Mouse (Mus musculus) neural tube, embryonic 10.5 days (tissue): ENCODE results near the gene Mdm4.
"Not testable (repeated sequence)": the region's sequence is repeated elsewhere in the genome, so short reads cannot be mapped to it uniquely, and the experiment has no call there.

Experiments
- DNase-seq: peaks from one replicate; pipeline ENCODE4 v3.0.0-alpha.2; 2017; ENCODE audit warnings: low spot score; ENCODE audit errors: extremely low spot score

Gene Mdm4

DNA sequence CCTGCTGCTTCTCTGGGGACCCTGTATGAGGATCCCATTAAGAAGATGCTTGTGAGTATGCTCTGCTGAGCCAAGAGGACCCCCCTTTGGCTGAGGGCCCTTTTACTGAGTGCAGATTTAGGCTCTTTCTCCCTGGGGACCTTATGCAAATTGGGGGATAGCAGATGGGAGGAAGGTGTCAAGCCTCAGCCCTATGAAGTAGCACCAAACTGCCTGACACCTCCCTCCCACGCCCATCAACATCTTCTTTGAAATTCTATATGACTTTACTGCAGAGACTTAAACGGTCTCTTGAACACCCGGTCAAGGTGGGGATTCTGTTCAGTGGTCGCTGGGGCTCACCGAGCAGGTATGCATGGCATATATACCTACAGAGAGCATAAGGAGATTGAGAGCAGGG is 22.7 kb upstream of the Mdm4 start:
- no peak for DNase-seq

DNA sequence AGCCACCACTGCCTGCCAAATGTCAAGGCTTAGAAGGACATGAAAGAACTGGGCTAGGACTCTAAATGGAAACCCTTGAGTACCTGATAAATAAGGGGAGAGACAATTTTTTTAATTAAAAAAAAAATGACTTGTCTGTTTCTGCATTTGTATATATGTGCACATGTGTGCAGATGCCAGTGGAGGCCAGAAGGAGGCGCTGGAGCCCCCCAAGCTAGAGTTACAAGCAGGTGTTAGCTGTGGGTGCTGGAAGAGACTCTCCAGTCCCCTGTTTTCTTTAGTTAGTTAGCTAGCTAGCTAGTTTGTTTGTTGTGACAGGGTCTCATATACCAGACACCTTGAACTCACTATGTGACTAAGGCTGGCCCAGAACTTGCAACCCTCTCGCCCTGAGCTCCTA is 21.5 kb upstream of the Mdm4 start:
- DNase-seq = no peak

DNA sequence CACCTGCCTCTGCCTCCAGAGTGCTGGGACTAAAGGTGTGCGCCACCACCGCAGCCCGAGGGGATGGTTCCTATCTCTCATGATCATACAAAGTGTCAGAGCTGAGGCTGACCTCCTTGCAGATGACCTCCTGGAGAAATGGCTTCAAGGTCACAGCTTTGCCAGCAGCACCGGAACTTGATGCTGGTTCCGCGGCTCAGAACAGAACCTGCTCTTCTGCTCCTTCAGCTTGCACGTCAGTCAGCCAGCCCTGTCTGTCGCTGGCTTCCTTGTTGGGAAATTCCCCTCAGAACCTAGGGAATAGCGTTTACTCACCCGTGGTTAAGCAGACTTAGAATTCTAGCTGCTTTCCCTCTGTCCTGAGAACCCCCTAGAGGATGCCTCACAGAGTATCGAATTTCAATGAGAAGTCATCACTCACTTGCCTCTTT is 19.7 kb upstream of the Mdm4 start:
- no peak for DNase-seq

DNA sequence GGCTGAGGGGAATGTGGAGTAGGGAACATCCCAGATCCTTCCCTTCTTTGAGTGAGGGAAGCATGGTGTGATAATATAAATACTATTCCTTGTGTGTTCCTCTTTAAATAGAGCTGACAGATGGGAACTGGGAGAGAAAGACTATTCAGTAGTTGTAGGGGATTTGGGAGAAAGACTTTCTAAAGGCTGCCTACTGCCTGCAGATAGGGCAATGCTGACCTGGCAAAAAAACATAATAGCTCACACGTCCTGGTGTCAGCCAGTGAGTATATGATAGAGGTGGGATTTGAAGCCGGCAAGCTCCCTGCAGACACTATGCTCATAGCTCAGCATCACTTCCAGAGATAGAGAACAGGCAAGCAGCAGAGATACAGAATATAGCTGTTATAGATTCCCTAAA is 18.3 kb upstream of the Mdm4 start:
- no peak for DNase-seq

DNA sequence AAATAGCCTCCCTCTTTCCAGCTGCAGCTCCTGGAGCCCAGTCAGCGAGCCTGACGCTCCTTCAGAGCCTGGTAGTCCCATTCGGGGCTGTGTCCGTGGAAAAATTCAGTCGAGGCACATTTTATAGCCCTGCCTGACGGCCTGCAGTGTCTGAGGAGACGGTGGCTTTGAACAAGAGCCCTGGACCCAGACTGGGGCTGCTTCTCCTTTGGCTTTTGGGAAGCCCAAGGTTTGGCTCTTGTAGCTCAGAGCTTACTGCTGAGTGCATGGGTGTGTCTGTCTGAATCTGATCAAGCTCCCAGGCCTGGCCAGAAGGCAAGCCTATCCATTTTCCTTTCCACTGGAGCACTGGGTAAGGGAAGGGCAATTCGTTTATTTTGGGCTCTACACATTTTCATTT is 17.2 kb upstream of the Mdm4 start:
- DNase-seq = no peak

DNA sequence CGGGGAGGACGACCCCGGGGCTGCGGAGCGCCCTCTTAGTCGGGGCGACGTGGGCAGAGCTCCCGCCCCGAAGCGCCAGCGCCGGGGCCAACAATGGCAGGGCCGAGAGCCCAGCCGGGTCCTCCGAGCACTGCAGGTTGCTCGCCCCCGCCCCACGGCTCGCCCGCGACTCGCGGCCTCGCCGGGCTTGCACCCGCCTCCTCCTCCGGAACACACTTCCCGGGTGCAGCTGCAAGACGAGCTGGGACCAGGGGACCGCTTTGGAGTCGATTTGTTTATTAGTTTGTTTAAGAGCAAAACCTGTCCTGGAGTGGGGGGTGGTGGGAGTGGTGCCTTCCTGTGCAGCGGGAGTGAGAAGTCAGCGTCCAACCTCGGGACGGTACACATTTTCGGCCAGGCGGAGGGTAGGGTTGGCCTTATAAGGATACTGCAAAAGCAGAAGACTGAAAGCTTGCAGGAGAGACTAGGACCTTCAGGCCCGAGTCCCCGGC is 16.1 kb upstream of the Mdm4 start:
- peak; percentile 69 for DNase-seq

DNA sequence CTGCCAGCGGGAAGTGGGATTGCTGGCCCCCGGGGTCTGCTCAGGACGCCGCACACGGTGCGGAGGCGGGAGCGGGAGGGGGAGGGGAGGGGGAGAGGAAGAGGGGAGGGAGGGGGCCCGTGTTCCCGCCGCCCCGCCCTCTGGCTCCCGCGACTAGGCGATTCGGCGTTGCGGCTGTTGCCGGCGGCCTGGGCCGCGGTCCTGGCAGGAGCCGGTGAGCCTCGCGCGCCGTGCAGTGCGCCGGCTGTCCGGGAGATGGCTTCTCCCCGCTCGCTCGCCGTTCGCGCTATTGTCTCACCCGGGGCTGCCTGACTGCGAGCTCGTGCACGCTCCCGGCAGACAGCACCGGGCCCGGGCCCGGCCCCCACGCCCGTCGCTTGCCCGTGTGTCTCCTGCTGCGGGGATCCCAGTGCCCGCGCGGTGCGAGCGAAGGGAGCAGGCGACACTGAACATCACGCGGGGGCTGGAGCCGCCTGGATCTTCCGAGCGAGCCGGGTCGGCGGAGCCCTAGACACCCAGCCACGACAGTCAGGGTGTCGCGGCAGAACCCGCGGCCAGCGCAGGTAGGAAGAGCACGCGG is 15.6 kb upstream of the Mdm4 start:
- DNase-seq = peak; percentile 84

DNA sequence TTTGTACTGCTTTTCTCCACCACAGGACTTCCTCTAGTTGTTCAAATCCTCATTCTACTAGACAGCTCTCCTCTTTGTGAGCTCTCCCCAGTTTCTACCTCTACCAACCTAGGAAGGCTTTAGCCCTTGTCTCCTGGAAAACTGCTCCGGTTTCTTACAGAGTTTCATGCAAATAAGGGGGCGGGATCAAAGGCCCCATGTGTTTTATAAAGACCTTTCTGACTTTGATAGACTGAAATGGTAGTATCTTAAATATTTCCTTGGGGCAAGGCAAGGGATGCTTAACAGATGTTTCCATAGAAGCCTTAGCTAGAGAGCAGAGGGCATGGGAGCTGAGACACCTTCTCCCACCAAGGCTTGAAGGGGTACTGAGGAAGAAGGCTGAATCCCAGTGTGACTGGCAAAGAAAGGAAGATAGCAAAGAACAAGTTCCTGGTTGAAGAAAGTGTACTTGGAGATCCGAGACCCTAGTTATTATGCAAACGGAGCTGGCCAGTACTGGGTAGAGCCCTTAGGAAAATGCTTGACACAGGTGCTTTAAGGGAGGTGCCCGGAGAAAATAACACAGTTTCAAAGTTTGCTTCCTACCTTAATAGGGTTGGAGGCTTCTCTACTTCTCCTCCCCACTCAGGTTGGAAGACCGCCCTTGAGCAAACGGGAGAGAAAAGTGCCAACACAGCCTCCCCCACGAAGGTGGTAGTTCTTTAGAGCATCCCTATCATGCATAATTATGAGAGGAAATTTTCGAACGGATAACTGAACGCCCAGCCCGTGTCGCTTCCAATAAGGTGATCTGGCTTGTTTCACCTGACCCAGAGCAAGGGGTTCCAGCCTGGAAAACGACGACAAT is 14.9 kb upstream of the Mdm4 start, which contains the start of gene Pik3c2b:
Gene Pik3c2b, plus strand, starts transcription at position 657 of the 850 bp plus-strand sequence.
- no peak for DNase-seq

DNA sequence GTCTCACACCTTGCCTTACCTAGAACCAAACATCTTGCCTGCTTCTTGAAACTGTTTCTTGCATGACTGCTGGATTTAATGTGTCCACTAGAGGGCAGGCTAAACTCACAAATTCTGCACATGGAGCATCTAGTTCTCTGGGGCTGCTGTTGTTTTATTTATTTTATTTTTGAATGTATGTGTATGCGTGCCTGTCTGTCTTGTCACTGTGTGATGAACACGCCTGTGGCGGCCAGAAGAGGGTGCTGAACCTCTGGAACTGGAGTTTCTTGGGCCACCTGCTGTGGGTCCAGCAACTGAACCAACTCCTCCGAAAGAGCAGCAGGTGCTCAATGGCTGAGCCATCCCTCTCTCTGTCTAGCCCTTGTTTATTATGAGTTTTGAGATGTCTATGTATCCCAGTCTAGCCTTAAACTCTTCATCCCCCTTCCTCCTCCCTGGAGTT is 9.2 kb upstream of the Mdm4 start:
- DNase-seq = peak; percentile 57

DNA sequence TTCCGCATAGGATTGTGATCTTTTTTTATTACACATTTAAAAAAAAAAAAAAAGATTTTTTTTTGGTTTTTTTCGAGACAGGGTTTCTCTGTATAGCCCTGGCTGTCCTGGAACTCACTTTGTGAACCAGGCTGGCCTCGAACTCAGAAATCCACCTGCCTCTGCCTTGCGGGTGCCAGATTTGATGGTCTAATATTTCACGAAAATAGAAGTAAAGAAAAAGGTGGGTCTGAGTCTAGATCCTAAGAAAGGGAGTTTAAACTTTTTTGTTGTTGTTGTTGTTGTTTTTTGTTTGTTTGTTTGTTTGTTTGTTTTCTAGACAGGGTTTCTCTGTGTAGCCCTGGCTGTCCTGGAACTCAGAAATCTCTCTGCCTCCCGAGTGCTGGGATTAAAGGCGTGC is 4.3 kb upstream of the Mdm4 start:
- DNase-seq = not testable (repeated sequence)

DNA sequence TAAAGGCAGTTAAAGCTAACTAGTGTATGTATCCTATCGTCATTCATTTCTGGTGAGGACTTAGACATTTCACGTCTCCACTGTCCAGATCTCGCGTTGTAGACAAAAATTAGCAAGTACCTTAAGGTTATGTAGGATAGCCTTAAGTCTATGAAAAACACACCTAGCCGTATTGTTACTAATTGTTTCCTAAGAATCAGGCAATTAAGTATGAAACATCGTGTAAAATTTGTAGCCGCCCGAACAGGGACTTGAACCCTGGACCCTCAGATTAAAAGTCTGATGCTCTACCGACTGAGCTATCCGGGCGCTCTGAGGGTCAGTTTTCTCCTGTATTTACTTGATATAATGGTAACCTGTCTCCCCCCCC is 3.7 kb upstream of the Mdm4 start:
- DNase-seq = peak; percentile 67

DNA sequence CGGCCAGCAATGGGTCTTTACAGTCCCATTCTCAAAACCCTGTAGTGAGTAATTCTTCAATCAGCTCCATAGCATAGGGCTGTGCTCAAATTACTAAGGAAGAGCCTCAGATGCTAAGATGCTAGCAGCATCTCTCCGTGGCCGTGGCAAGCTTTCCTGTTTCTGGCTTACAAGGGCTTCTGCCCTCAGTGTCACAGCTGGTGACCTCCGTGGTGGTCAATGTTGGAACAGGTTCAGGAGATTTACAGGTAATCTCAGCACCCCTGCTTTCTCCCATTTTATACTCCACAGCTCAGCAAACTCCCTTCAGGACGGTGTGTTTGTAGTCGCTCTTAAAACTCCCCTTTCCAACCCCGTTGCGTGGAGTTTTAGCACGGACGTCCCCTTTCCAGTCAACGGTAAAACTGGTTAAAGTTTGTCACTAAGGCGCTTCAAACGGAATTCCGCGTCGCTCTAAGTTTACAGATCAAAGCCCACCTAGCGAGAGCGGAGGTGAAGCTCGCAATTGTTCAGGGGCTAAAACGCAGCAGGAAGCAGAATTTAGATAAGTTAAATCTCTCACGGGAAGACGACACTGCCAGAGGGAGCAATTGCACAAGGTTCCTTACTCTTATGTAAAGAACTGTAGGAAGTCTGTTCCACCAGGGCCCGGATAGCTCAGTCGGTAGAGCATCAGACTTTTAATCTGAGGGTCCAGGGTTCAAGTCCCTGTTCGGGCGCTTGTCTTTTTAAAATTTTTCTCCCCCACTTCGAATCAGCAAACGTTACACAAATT is 3.1 kb upstream of the Mdm4 start:
- DNase-seq = peak; percentile 89

DNA sequence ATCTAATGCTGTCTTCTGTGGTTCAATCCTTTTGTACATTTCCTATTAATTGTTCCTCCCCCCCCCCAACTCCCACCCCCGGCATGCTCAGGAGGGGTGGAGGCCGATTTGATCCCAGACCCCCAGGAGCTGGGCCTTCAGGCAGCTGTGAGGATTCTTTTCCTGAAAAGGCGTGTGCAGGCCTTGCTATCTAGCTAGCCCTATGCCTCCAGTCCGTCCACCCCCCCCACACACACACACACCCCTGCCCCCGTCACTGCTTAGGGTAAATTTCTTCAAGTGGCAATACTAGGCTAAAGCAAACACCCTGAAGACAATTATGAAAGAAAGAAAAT is 2.6 kb upstream of the Mdm4 start:
- DNase-seq = no peak

DNA sequence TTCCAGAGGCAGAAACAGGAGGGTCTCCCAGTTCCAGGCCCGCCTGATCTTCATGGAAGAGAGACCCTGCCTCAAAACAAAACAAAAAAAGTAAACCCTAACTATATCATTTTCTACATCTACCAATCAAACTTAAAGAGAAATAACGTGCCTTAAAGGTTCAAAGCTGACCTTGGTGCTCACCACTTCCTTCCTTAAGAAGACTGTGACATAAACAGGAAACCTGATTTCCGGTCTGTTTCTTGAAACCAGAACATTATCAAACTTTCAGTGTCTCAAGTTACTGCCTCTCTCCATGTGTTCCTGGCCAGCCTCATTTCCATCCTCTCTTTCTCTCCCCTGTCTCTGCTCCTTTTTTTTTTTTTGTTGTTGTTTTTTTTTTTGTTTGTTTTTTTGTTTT is 617 bp downstream of the Mdm4 start:
- no peak for DNase-seq

DNA sequence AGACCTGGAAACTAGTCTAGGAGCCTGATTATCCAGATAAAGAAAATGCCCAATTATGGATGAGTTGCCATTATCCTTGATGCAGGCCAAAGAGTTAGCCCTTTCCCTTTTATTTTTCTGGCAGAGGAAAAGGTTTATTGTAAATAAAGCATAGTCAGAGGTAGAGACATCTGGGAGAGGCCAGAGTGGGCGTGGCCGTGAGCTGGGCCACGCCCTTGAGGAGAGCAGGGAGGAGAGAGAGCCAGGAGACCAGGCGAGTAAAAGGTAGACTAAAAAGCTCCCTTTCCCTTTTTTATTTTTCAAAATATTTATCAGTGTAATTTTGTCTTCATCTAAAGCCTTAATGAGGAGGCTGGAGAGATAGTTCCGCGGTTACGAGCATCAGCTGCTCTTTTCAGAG is 2.4 kb downstream of the Mdm4 start:
- no peak for DNase-seq

DNA sequence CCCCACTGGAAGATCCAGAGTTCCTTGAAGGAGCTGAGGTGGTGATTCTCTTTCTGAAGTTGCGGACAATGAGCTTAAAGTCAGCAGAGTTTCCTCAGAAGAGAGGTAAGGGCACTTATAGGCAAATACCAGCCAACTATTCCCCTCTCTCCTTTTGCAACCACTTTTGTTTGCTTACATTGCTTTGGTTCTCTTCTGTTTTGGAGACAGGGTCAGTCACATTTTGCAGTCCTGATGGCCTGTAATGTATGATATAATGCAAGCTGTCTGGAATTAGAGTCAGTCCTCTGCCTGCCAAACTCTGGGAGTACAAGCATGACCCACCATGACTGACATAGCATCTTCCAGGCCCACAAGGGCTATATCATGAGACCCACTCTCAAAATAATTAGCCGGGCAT is 3.2 kb downstream of the Mdm4 start:
- no peak for DNase-seq

DNA sequence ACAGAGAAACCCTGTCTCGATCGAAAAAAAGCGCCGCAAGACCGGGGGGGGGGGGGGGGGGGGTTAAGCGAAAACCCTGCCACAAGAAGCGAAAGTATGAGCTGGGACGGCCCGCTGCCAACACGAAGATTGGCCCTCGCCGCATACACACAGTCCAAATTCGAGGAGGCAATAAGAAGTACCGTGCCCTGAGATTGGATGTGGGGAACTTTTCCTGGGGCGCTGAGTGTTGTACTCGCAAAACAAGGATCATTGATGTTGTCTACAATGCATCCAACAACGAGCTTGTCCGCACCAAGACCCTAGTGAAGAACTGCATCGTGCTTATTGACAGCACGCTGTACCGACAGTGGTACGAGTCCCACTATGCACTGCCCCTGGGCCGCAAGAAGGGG is 4.6 kb downstream of the Mdm4 start:
- DNase-seq = not testable (repeated sequence)

DNA sequence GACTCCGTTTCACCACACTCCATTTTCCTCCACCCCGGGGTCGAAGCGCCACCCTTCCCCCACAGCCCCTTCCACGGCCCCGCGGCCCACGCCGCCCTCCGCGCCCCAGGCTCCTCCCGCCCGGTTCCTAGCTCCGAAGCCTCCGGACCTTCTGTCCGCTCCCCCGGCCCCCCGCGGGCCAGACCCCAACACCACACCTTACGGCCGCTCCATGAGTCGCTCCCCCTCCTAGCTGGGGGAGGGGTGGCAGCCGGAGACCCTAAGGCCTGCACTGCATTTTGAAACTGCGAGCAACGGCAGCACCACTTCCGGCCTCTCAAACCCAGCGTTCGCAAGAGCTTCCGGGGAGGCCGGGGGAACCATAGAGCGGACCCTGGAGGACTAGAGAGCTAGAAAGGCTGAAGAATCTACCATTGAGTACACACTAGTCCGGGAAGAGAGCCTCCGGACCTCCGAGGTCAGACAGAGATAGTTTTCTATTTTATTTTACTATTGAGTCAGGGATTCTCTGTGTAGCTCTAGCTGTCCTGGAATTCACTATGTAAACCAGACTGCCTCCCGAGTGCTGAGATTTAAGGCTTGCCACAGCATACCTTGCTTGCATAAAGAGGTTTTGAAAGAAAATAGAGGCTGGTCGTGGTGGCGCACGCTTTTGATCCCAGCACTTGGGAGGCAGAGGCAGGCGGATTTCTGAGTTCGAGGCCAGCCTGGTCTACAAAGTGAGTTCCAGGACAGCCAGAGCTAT is 5.1 kb downstream of the Mdm4 start:
- DNase-seq = peak; percentile 94

DNA sequence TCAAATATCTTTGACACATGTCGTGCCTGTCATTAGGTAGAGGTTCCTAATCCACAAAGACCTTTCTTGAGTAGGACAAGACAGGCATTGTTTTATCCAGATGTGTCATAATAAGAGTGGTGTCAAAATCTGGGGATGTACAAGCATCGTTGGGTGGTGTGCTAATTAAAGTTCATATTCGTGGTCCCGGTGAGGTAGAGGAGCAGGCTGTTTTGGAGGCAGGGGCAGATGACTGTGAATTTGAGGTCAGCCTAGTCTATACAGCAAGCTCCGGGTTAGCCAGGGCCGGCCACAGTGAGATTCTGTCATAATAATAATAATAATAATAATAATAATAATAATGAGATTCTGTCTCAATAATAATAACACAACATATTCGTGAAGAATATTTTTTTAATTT is 5.9 kb downstream of the Mdm4 start:
- DNase-seq = no peak

DNA sequence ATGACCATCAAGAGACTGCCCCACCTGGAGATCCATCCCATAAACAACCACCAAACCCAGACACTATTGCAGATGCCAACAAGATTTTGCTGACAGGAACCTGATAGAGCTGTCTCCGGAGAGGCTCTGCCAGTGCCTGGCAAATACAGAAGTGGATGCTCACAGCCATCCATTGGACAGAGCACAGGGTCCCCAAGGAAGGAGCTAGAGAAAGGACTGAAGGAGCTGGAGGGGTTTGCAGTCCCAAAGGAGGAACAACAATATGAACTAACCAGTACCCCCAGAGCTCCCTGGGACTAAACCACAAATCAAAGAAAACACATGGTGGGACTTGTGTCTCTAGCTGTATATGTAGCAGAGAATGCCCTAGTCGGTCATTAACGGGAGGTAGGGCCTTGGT is 6.6 kb downstream of the Mdm4 start:
- DNase-seq = not testable (repeated sequence)

DNA sequence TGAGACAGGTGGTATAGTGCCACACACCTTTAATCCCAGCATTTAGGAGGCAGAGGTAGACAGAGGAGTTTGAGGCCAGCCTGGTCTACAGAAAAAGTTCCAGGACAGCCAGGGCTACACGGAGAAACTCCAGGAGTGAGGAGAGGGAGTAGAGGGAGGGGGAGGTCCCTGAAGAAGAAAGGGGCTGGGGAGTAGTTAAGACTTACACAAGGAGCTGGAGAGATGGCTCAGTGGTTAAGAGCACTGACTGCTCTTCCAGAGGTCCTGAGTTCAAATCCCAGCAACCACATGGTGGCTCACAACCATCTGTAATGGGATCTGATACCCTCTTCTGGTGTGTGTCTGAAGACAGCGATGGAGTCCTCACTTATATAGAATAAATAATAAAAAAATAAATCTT is 8.4 kb downstream of the Mdm4 start:
- DNase-seq = not testable (repeated sequence)

DNA sequence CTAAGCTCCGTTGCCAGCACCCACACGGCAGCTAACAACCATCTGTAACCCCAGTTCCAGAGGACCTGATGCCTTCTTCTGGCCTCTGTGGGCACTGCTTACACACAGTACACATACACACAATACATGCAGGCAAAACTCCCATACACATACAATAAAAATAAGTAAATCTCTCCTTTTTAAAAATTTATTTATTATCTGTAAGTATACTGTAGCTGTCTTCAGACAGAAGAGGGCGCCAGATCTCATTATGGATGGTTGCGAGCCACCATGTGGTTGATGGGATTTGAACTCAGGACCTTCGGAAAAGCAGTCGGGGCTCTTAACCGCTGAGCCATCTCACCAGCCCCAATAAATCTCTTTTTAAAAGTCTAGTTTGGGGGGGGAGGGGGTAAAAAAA is 9.0 kb downstream of the Mdm4 start:
- no peak for DNase-seq
